Mouse (Mus musculus): Measurements from ENCODE around the gene Macrod2.

GRCm38 (mm10) chr2:141211346-141211745 lies 816.2 kb downstream of the Macrod2 start:
- no peak for TF ChIP-seq CTCF (IDR thresholded peaks at IDR 0.05; ENCODE audit: low read depth)
- TF ChIP-seq EP300 (IDR thresholded peaks at IDR 0.05; ENCODE audit: low read depth): no peak
